In genomic region chr10:80020603-80021319, GRCm38 (mm10) we compare ENCODE assay signal across 11 mouse cellular contexts. TPM values are rescaled to one million over a fixed set of nuclear protein-coding genes. Genes with fewer than 3 reads are reported as not detected.
A peak's percentile ranks its signal among the peaks of the same experiment; 100 is the strongest.
DNase-seq lines count a peak whose midpoint lies in the region; ATAC-seq and TF ChIP-seq lines count a peak whose summit lies in the region.
"Had no signal": no experiment of that assay in that cellular context is flagged by ENCODE, and none has a peak within 500 bp of the region (broad histone marks: within the 10 kb centered on the region; RNA-seq: fewer than 3 reads in every experiment).

No protein-coding gene starts in this region.

- peaks cover 8% of the 10 kb centered on the region for H3K27me3 ChIP-seq in heart, embryonic 15.5 days
- H3K27me3 ChIP-seq in midbrain, embryonic 10.5 days (ENCODE audit: low read depth, poor library complexity, severe bottlenecking) = peaks cover 51% of the 10 kb centered on the region
- H3K27me3 ChIP-seq in midbrain, embryonic 14.5 days (ENCODE audit: control insufficient read depth, insufficient read depth, low read length) = peaks cover 10% of the 10 kb centered on the region; the same call in 1 of the 2 replicates
- peaks cover 5% of the 10 kb centered on the region; the same call in 1 of the 2 replicates for H3K27me3 ChIP-seq in embryonic facial prominence, embryonic 14.5 days (replicated peaks; ENCODE audit: control insufficient read depth, insufficient read depth, low read length)
- H3K27me3 ChIP-seq in liver, postnatal 0 days (ENCODE audit: insufficient read depth, low read length) = peaks cover 4% of the 10 kb centered on the region; the same call in 1 of the 2 replicates
- H3K27me3 ChIP-seq in cerebellum, adult 2 months (ENCODE audit: control insufficient read depth, insufficient read depth, low read length) = no peaks in the 10 kb centered on the region

- DNase-seq in heart, postnatal 14 days = no peak
- DNase-seq in midbrain, embryonic 10.5 days (ENCODE audit: low spot score) = no peak
- DNase-seq in midbrain, embryonic 14.5 days = no peak
- no peak for DNase-seq in embryonic facial prominence, embryonic 14.5 days (ENCODE audit: low spot score)
- no peak for DNase-seq in liver, postnatal 0 days
- no peak for DNase-seq in cerebellum, adult 2 months
- DNase-seq in MN1 (ENCODE audit: low spot score) = no peak
- DNase-seq: cerebellum, postnatal 10 days had no signal

- intact Hi-C loops in heart, postnatal 14 days (cut with DNase I) = no loop called here

- no peak for ATAC-seq in heart, embryonic 15.5 days (replicated peaks; ENCODE audit: insufficient number of reproducible peaks, insufficient read depth, low FRiP score, low read depth)
- no peak for ATAC-seq in midbrain, embryonic 14.5 days (ENCODE audit: low FRiP score, low TSS enrichment)
- ATAC-seq in embryonic facial prominence, embryonic 14.5 days (ENCODE audit: low read depth) = no peak
- ATAC-seq in liver, postnatal 0 days = no peak

- WGBS in heart, embryonic 15.5 days = 78% methylated on average over 18 of the region's 18 CpGs
- WGBS in midbrain, embryonic 10.5 days = 85% methylated on average over 18 of the region's 18 CpGs
- 87% methylated on average over 18 of the region's 18 CpGs for WGBS in midbrain, embryonic 14.5 days
- 78% methylated on average over 18 of the region's 18 CpGs for WGBS in embryonic facial prominence, embryonic 14.5 days
- 79% methylated on average over 18 of the region's 18 CpGs for whole genome bisulfite sequencing in liver, postnatal 0 days (ENCODE audit: insufficient replicate concordance)
- 81% methylated on average over 18 of the region's 18 CpGs for WGBS in cerebellum, adult 2 months

- H3K4me3 ChIP-seq in heart, embryonic 15.5 days = 0 out of 2 replicates have a peak overlapping the region, but pooled peaks have one; percentile 37
- H3K4me3 ChIP-seq in midbrain, embryonic 10.5 days = peak overlapping the region; percentile 49
- no peak overlapping the region for H3K4me3 ChIP-seq in midbrain, embryonic 14.5 days (replicated peaks; ENCODE audit: low read depth, low read length)
- no peak overlapping the region for H3K4me3 ChIP-seq in embryonic facial prominence, embryonic 14.5 days (ENCODE audit: low read depth, low read length)
- no peak overlapping the region for H3K4me3 ChIP-seq in liver, postnatal 0 days (ENCODE audit: low read depth, low read length)
- no peak overlapping the region for H3K4me3 ChIP-seq in cerebellum, adult 2 months (replicated peaks; ENCODE audit: insufficient read depth, low read depth, low read length)
- H3K4me3 ChIP-seq: erythroblast, embryonic 14.5 days; hindbrain, embryonic 15.5 days had no signal

- TF ChIP-seq POLR2A in cerebellum, adult 2 months (IDR thresholded peaks at IDR 0.05; ENCODE audit: borderline replicate concordance, insufficient read depth, low read length) = no peak

- no peak for TF ChIP-seq EP300 in liver, postnatal 0 days (IDR thresholded peaks at IDR 0.05; ENCODE audit: low read depth)

- peak; percentile 11 for TF ChIP-seq CTCF in liver, postnatal 0 days (IDR thresholded peaks at IDR 0.05; ENCODE audit: low read depth)
- TF ChIP-seq CTCF in cerebellum, adult 2 months (IDR thresholded peaks at IDR 0.05; ENCODE audit: borderline replicate concordance, insufficient read depth, low read depth, low read length) = no peak

- peaks cover 28% of the 10 kb centered on the region for H3K4me1 ChIP-seq in heart, embryonic 15.5 days (replicated peaks)
- peaks cover 37% of the 10 kb centered on the region for H3K4me1 ChIP-seq in midbrain, embryonic 10.5 days
- H3K4me1 ChIP-seq in midbrain, embryonic 14.5 days (ENCODE audit: control insufficient read depth, insufficient read depth, low read length) = 0 out of 2 replicates have a peak, but pooled peaks cover 2% of the 10 kb centered on the region
- H3K4me1 ChIP-seq in embryonic facial prominence, embryonic 14.5 days (ENCODE audit: control insufficient read depth, insufficient read depth, low read length) = 0 out of 2 replicates have a peak, but pooled peaks cover 9% of the 10 kb centered on the region
- H3K4me1 ChIP-seq in liver, postnatal 0 days (ENCODE audit: insufficient read depth) = peaks cover 36% of the 10 kb centered on the region
- no peaks in the 10 kb centered on the region for H3K4me1 ChIP-seq in cerebellum, adult 2 months (ENCODE audit: control insufficient read depth, insufficient read depth, low read length)
- H3K4me1 ChIP-seq: hindbrain, embryonic 15.5 days had no signal

- no peaks in the 10 kb centered on the region for H3K36me3 ChIP-seq in heart, embryonic 15.5 days
- peaks cover 7% of the 10 kb centered on the region for H3K36me3 ChIP-seq in midbrain, embryonic 10.5 days
- no peaks in the 10 kb centered on the region for H3K36me3 ChIP-seq in midbrain, embryonic 14.5 days (ENCODE audit: control insufficient read depth, insufficient read depth, low read length)
- H3K36me3 ChIP-seq in embryonic facial prominence, embryonic 14.5 days (ENCODE audit: control insufficient read depth, insufficient read depth, low read length) = no peaks in the 10 kb centered on the region
- H3K36me3 ChIP-seq in liver, postnatal 0 days (replicated peaks; ENCODE audit: insufficient read depth, low read length) = peaks cover 30% of the 10 kb centered on the region
- H3K36me3 ChIP-seq: hindbrain, embryonic 15.5 days had no signal

- no peak overlapping the region for H3K27ac ChIP-seq in heart, embryonic 15.5 days
- H3K27ac ChIP-seq in midbrain, embryonic 10.5 days (replicated peaks) = no peak overlapping the region
- H3K27ac ChIP-seq in midbrain, embryonic 14.5 days (replicated peaks; ENCODE audit: low read depth, low read length) = no peak overlapping the region
- H3K27ac ChIP-seq in embryonic facial prominence, embryonic 14.5 days (replicated peaks; ENCODE audit: low read depth, low read length) = no peak overlapping the region
- H3K27ac ChIP-seq in liver, postnatal 0 days (ENCODE audit: low read depth) = no peak overlapping the region
- H3K27ac ChIP-seq in cerebellum, adult 2 months (ENCODE audit: insufficient read depth, low read length) = no peak overlapping the region
- H3K27ac ChIP-seq: hindbrain, embryonic 15.5 days had no signal

- H3K9ac ChIP-seq in heart, embryonic 15.5 days = no peak overlapping the region
- no peak overlapping the region for H3K9ac ChIP-seq in midbrain, embryonic 14.5 days (replicated peaks; ENCODE audit: low read length)
- H3K9ac ChIP-seq in embryonic facial prominence, embryonic 14.5 days (ENCODE audit: low read depth, low read length) = no peak overlapping the region
- H3K9ac ChIP-seq in liver, postnatal 0 days (replicated peaks) = no peak overlapping the region
- H3K9ac ChIP-seq: hindbrain, embryonic 15.5 days had no signal

- H3K4me2 ChIP-seq in heart, embryonic 15.5 days = no peak overlapping the region; the same call in 1 of the 2 replicates
- no peak overlapping the region for H3K4me2 ChIP-seq in midbrain, embryonic 14.5 days (ENCODE audit: low read length)
- peak overlapping the region; percentile 46; the same call in 1 of the 2 replicates for H3K4me2 ChIP-seq in embryonic facial prominence, embryonic 14.5 days (ENCODE audit: low read depth, low read length)
- H3K4me2 ChIP-seq in liver, postnatal 0 days (ENCODE audit: low read depth, low read length) = no peak overlapping the region
- H3K4me2 ChIP-seq: hindbrain, embryonic 15.5 days had no signal

- no peaks in the 10 kb centered on the region for H3K9me3 ChIP-seq in heart, embryonic 15.5 days (replicated peaks)
- H3K9me3 ChIP-seq in midbrain, embryonic 10.5 days (replicated peaks) = no peaks in the 10 kb centered on the region
- no peaks in the 10 kb centered on the region for H3K9me3 ChIP-seq in midbrain, embryonic 14.5 days (ENCODE audit: control insufficient read depth, low read length)
- no peaks in the 10 kb centered on the region for H3K9me3 ChIP-seq in embryonic facial prominence, embryonic 14.5 days (ENCODE audit: control insufficient read depth, low read length)
- H3K9me3 ChIP-seq in liver, postnatal 0 days (ENCODE audit: low read length) = no peaks in the 10 kb centered on the region
- H3K9me3 ChIP-seq: hindbrain, embryonic 15.5 days had no signal

RNA-seq across cellular contexts. Expression of gene Arhgap45, which starts 4.3 kb away (rescaled TPM):
- 4.7 and 14.4 TPM in 2 replicates for polyA plus RNA-seq in heart, embryonic 15.5 days (2015; fragmentation: Nextera tagmentation; extraction: Ambion mirVana)
- total RNA-seq in heart, postnatal 14 days (2021) = 10 to 100 TPM in 1 of 2 experiments, 1 to 10 TPM in 1; 4.9 to 11.3 TPM
- 7.9 and 8.0 TPM in 2 replicates for polyA plus RNA-seq in midbrain, embryonic 10.5 days (2016; fragmentation: Nextera tagmentation; extraction: Ambion mirVana)
- 0.39 and 1.4 TPM in 2 replicates for polyA plus RNA-seq in midbrain, embryonic 14.5 days (2014; fragmentation: Nextera tagmentation; extraction: Ambion mirVana)
- polyA plus RNA-seq in embryonic facial prominence, embryonic 14.5 days (2014; fragmentation: Nextera tagmentation; extraction: Ambion mirVana) = 4.4 and 6.4 TPM in 2 replicates
- 12.1 and 14.2 TPM in 2 replicates for polyA plus RNA-seq in liver, postnatal 0 days (2015; fragmentation: Nextera tagmentation; extraction: Ambion mirVana)
- polyA plus RNA-seq in cerebellum, adult 2 months (2012; rRNA removed) = 2.2 and 2.7 TPM in 2 replicates

RNA-seq across cellular contexts. Expression of gene Polr2e, which starts 18.8 kb away (rescaled TPM):
- 115 and 136 TPM in 2 replicates for polyA plus RNA-seq in heart, embryonic 15.5 days (2015; fragmentation: Nextera tagmentation; extraction: Ambion mirVana)
- total RNA-seq in heart, postnatal 14 days (2021) = 10 to 100 TPM; 68.6 to 73.5 TPM
- 233 and 276 TPM in 2 replicates for polyA plus RNA-seq in midbrain, embryonic 10.5 days (2016; fragmentation: Nextera tagmentation; extraction: Ambion mirVana)
- 157 and 167 TPM in 2 replicates for polyA plus RNA-seq in midbrain, embryonic 14.5 days (2014; fragmentation: Nextera tagmentation; extraction: Ambion mirVana)
- polyA plus RNA-seq in embryonic facial prominence, embryonic 14.5 days (2014; fragmentation: Nextera tagmentation; extraction: Ambion mirVana) = 207 and 227 TPM in 2 replicates
- polyA plus RNA-seq in liver, postnatal 0 days (2015; fragmentation: Nextera tagmentation; extraction: Ambion mirVana) = 57.0 and 58.3 TPM in 2 replicates
- polyA plus RNA-seq in cerebellum, adult 2 months (2012; rRNA removed) = 224 and 231 TPM in 2 replicates

RNA-seq across cellular contexts. Expression of gene Abca7, which starts 24.5 kb away (rescaled TPM):
- 2.1 and 3.9 TPM in 2 replicates for polyA plus RNA-seq in heart, embryonic 15.5 days (2015; fragmentation: Nextera tagmentation; extraction: Ambion mirVana)
- total RNA-seq in heart, postnatal 14 days (2021) = 1 to 10 TPM; 7.0 to 8.5 TPM
- polyA plus RNA-seq in midbrain, embryonic 10.5 days (2016; fragmentation: Nextera tagmentation; extraction: Ambion mirVana) = 3.2 and 4.8 TPM in 2 replicates
- polyA plus RNA-seq in midbrain, embryonic 14.5 days (2014; fragmentation: Nextera tagmentation; extraction: Ambion mirVana) = 3.7 and 4.1 TPM in 2 replicates
- polyA plus RNA-seq in embryonic facial prominence, embryonic 14.5 days (2014; fragmentation: Nextera tagmentation; extraction: Ambion mirVana) = 2.5 and 2.8 TPM in 2 replicates
- 2.5 and 3.1 TPM in 2 replicates for polyA plus RNA-seq in liver, postnatal 0 days (2015; fragmentation: Nextera tagmentation; extraction: Ambion mirVana)
- 31.1 and 32.4 TPM in 2 replicates for polyA plus RNA-seq in cerebellum, adult 2 months (2012; rRNA removed)

RNA-seq across cellular contexts. Expression of gene Gpx4, which starts 26.2 kb away (rescaled TPM):
- polyA plus RNA-seq in heart, embryonic 15.5 days (2015; fragmentation: Nextera tagmentation; extraction: Ambion mirVana) = 628 and 658 TPM in 2 replicates
- total RNA-seq in heart, postnatal 14 days (2021) = 100 to 1,000 TPM; 636 to 681 TPM
- polyA plus RNA-seq in midbrain, embryonic 10.5 days (2016; fragmentation: Nextera tagmentation; extraction: Ambion mirVana) = 702 and 747 TPM in 2 replicates
- polyA plus RNA-seq in midbrain, embryonic 14.5 days (2014; fragmentation: Nextera tagmentation; extraction: Ambion mirVana) = 508 and 543 TPM in 2 replicates
- 505 and 517 TPM in 2 replicates for polyA plus RNA-seq in embryonic facial prominence, embryonic 14.5 days (2014; fragmentation: Nextera tagmentation; extraction: Ambion mirVana)
- 537 and 560 TPM in 2 replicates for polyA plus RNA-seq in liver, postnatal 0 days (2015; fragmentation: Nextera tagmentation; extraction: Ambion mirVana)
- polyA plus RNA-seq in cerebellum, adult 2 months (2012; rRNA removed) = 888 and 964 TPM in 2 replicates

RNA-seq across cellular contexts. Expression of gene Cnn2, which starts 32.4 kb away (rescaled TPM):
- polyA plus RNA-seq in heart, embryonic 15.5 days (2015; fragmentation: Nextera tagmentation; extraction: Ambion mirVana) = 208 and 243 TPM in 2 replicates
- 10 to 100 TPM; 36.2 to 45.9 TPM for total RNA-seq in heart, postnatal 14 days (2021)
- polyA plus RNA-seq in midbrain, embryonic 10.5 days (2016; fragmentation: Nextera tagmentation; extraction: Ambion mirVana) = 198 and 199 TPM in 2 replicates
- polyA plus RNA-seq in midbrain, embryonic 14.5 days (2014; fragmentation: Nextera tagmentation; extraction: Ambion mirVana) = 10.9 and 35.0 TPM in 2 replicates
- polyA plus RNA-seq in embryonic facial prominence, embryonic 14.5 days (2014; fragmentation: Nextera tagmentation; extraction: Ambion mirVana) = 293 and 304 TPM in 2 replicates
- polyA plus RNA-seq in liver, postnatal 0 days (2015; fragmentation: Nextera tagmentation; extraction: Ambion mirVana) = 40.7 and 42.8 TPM in 2 replicates
- 8.2 and 9.3 TPM in 2 replicates for polyA plus RNA-seq in cerebellum, adult 2 months (2012; rRNA removed)

Comparison
In these comparisons a context has a peak if more than half of its experiments do, and no peak if none do; other contexts are left out.
1. H3K4me3 ChIP-seq: peak in heart, embryonic 15.5 days (single experiment) and midbrain, embryonic 10.5 days (single experiment); none in midbrain, embryonic 14.5 days (single experiment), embryonic facial prominence, embryonic 14.5 days (single experiment), liver, postnatal 0 days (single experiment) and cerebellum, adult 2 months (single experiment).